Mouse (Mus musculus) lung, adult 2 months (tissue): ENCODE measurements around the gene Fdxr.

ENCODE experiments used
- CTCF ChIP-seq: fragments of 200-500 bp; IDR thresholded peaks from 2 replicates; pipeline ENCODE4 v1.5.1; 2011; ENCODE audit warnings: mild to moderate bottlenecking, low read length, control low read depth; ENCODE audit not compliant: insufficient read depth
- POLR2A ChIP-seq: fragments of 200-500 bp; IDR thresholded peaks from 2 replicates; pipeline ENCODE4 v1.6.1; 2011; ENCODE audit warnings: low read depth, mild to moderate bottlenecking, control low read depth, low read length, borderline replicate concordance; ENCODE audit errors: extremely low read depth

DNA sequence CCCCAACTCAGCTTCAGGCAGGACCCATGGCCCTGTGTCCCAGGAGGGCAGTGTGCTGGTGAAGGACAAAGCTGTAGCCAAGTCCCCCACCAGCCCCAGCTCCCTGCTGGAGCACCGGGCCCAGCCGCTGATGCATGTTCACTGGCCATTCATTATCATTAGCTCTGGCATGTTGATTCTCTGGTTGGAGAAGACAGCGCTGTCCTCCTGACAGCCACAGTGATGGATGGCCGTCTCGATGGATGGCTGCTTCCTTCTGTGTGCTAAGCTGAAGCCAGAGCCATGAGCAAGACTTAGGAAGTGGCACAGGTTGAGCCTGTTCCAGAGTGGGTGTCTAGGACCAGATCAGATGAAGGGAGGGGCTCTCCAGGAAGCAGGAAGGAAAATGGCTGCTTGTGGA is 40.3 kb downstream of the Fdxr start:
- TF ChIP-seq CTCF (no peak), POLR2A (no peak)
